In genomic region chr13:98540206-98540605, GRCm38 (mm10) we compare ENCODE assay signal across 17 mouse cellular contexts. TPM values are rescaled to one million over a fixed set of nuclear protein-coding genes. Genes with fewer than 3 reads are reported as not detected.
"Had no signal": no experiment of that assay in that cellular context is flagged by ENCODE, and none has a peak within 500 bp of the region (broad histone marks: within the 10 kb centered on the region; RNA-seq: fewer than 3 reads in every experiment).

No protein-coding gene starts in this region.

- H3K9me3 ChIP-seq: midbrain, embryonic 12.5 days; midbrain, embryonic 15.5 days; neural tube, embryonic 13.5 days; neural tube, embryonic 15.5 days; stomach, embryonic 15.5 days had no signal

- H3K4me2 ChIP-seq: lung, embryonic 14.5 days; midbrain, embryonic 12.5 days; midbrain, embryonic 15.5 days; neural tube, embryonic 13.5 days; neural tube, embryonic 15.5 days; stomach, embryonic 15.5 days had no signal

- H3K4me3 ChIP-seq: midbrain, embryonic 12.5 days; midbrain, embryonic 15.5 days; myocyte; neural tube, embryonic 13.5 days; neural tube, embryonic 15.5 days; stomach, embryonic 15.5 days had no signal

- DNase-seq: lung, adult 18-20 months; lung, embryonic 14.5 days; lung, postnatal 10 days; lung, postnatal 4 days; retina, postnatal 1 day; right cerebral cortex, adult 18-20 months; thymus, adult 2 months; thymus, postnatal 25 days had no signal

- H3K36me3 ChIP-seq: midbrain, embryonic 12.5 days; midbrain, embryonic 15.5 days; neural tube, embryonic 13.5 days; neural tube, embryonic 15.5 days; stomach, embryonic 15.5 days had no signal

- H3K27ac ChIP-seq: liver, embryonic 14.5 days; midbrain, embryonic 12.5 days; midbrain, embryonic 15.5 days; neural tube, embryonic 13.5 days; neural tube, embryonic 15.5 days; stomach, embryonic 15.5 days; stomach, postnatal 0 days had no signal

- ATAC-seq: midbrain, embryonic 15.5 days had no signal

- H3K9ac ChIP-seq: liver, embryonic 14.5 days; lung, embryonic 14.5 days; midbrain, embryonic 12.5 days; midbrain, embryonic 15.5 days; neural tube, embryonic 13.5 days; neural tube, embryonic 15.5 days; stomach, embryonic 15.5 days had no signal

- H3K4me1 ChIP-seq: midbrain, embryonic 15.5 days; neural tube, embryonic 15.5 days; stomach, embryonic 15.5 days had no signal

RNA-seq across cellular contexts. Expression of gene Gm10320, which starts 48.4 kb away (rescaled TPM):
- polyA plus RNA-seq: testis, adult 2 months had no signal
